Mouse (Mus musculus): Measurements from ENCODE around the gene Rtn3. TPM values are rescaled to one million over a fixed set of nuclear protein-coding genes. Genes with fewer than 3 reads are reported as not detected.

Rtn3 gene
- total RNA-seq (2023), result 10 to 100 TPM; 51.8 to 56.5 TPM

GRCm38 (mm10) chr19:7482599-7483511 lies at the start of gene Rtn3:
Gene Rtn3 (minus strand): TSS chr19:7483281.

GRCm38 (mm10) chr19:7493352-7494186 lies 10.5 kb upstream of the Rtn3 start, which contains the start of gene Atl3:
Gene Atl3 (plus strand): TSS chr19:7494040.

GRCm38 (mm10) chr19:7416834-7417735 lies 66.0 kb downstream of the Rtn3 start, which contains the start of gene 2700081O15Rik:
Gene 2700081O15Rik (plus strand): TSS chr19:7417625.

GRCm38 (mm10) chr19:7382903-7383865 lies 99.9 kb downstream of the Rtn3 start, which contains the start of gene Spindoc:
Gene Spindoc (minus strand): TSS chr19:7382994.

Other genes with a start within 250 kb of the Rtn3 start
- 10 to 100 TPM; 39.2 to 43.8 TPM for gene Naa40, start 242.1 kb downstream of the Rtn3 start, total RNA-seq (2023)
- 1 to 10 TPM; 1.5 to 1.7 TPM for gene Rcor2, start 216.0 kb downstream of the Rtn3 start, total RNA-seq (2023)
- gene Mark2, start 141.4 kb downstream of the Rtn3 start, total RNA-seq (2023), result 100 to 1,000 TPM; 255 to 274 TPM
- gene Spindoc, start 100.3 kb downstream of the Rtn3 start, total RNA-seq (2023), result 10 to 100 TPM; 25.2 to 29.4 TPM
- gene 2700081O15Rik, start 65.7 kb downstream of the Rtn3 start, total RNA-seq (2023), result 1 to 10 TPM; 2.3 to 3.2 TPM
- 10 to 100 TPM; 47.2 to 50.3 TPM for gene Atl3, start 10.8 kb upstream of the Rtn3 start, total RNA-seq (2023)
- 10 to 100 TPM; 33.1 to 35.7 TPM for gene Pla2g16, start 74.2 kb upstream of the Rtn3 start, total RNA-seq (2023)
- not detected for gene Lgals12, start 123.9 kb upstream of the Rtn3 start, total RNA-seq (2023)
- under 1 TPM in 1 of 2 experiments, not detected in 1; 0.56 TPM for gene Hrasls5, start 129.3 kb upstream of the Rtn3 start, total RNA-seq (2023)
- not detected for gene Slc22a19, start 228.0 kb upstream of the Rtn3 start, total RNA-seq (2023)

All from T-cell, adult 66 days (primary cell).